Mouse (Mus musculus): ENCODE measurements around the gene Atcay. TPM values are rescaled to one million over a fixed set of nuclear protein-coding genes. Genes with fewer than 3 reads are reported as not detected.
A peak's percentile ranks its signal among the peaks of the same experiment; 100 is the strongest.

The Atcay gene
- polyA plus RNA-seq, 1 experiment: 0.95 TPM

DNA sequence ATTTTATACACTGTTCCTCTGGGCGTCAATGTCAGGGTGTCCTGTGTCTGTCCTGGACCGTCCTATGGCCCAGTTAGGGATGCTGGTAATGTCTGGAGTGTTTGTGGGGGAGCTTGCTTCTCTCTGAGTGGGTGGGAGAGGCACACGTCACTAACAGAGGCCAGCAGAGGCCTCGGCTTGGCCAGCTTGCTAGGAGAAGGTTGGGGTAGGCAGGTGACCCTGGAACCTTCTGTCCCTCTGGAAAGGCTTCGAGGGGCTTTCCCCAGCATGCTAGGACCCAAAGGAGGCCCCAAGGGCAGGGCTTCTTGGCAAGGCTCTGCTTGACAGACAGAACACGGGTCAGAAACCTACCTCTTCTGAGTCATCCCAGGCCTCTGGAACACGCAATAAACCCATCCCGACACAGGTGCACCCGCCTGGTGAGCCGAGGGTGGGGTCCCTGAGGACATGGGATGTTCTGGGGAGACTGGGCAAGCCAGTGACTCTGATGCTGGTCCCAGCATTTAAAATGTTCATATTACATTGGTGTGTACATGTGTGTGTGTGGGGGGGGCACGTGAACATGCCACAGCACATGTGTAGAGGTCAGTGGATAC, 34.1 kb downstream of the Atcay start:
- Histone ChIP-seq H3K36me3 (ENCODE audit: control insufficient read depth, insufficient read depth, low read length) (no peaks in the 10 kb centered on the region), H3K4me3 (ENCODE audit: extremely low read depth, insufficient read depth, insufficient read length) (no peak overlapping the region), H3K27me3 (ENCODE audit: control insufficient read depth, insufficient read depth, low read length) (no peaks in the 10 kb centered on the region), H3K4me1 (ENCODE audit: control insufficient read depth, insufficient read depth, insufficient read length) (peaks cover 19% of the 10 kb centered on the region), H3K27ac (ENCODE audit: insufficient read depth, low read length) (no peak overlapping the region)
- TF ChIP-seq POLR2A (IDR thresholded peaks at IDR 0.05; ENCODE audit: low read depth, low read length) (no peak), CTCF (IDR thresholded peaks at IDR 0.05; ENCODE audit: extremely low read depth, insufficient read depth, insufficient read length, insufficient replicate concordance) (no peak)
- no peak for DNase-seq (ENCODE audit: low read depth in 1 of 2, low spot score in 2 of 2)
- WGBS: 81% methylated on average over 11 of the region's 11 CpGs

DNA sequence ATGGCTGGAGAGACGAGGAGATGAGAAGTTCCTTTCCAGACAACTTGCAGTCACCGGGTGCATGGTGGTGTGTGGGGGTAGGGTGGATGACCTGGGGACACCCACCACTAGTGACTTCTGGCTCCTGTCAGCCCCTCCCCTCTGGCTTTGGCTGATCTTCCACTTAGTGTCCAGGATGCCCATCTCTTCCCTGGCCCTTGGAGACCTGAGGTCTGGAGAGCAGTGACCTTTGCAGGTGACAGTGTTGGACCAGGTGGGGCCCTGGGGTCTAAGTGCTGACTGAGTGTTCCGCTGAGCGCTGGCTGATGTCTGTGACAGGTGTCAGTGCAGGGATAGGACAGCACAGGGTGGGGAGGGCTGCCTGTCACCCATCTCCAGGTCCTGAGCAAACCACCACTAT, 35.3 kb downstream of the Atcay start:
- Histone ChIP-seq H3K27ac (ENCODE audit: insufficient read depth, low read length) (no peak overlapping the region), H3K36me3 (ENCODE audit: control insufficient read depth, insufficient read depth, low read length) (peaks cover 3% of the 10 kb centered on the region), H3K4me3 (ENCODE audit: extremely low read depth, insufficient read depth, insufficient read length) (no peak overlapping the region), H3K27me3 (ENCODE audit: control insufficient read depth, insufficient read depth, low read length) (no peaks in the 10 kb centered on the region), H3K4me1 (ENCODE audit: control insufficient read depth, insufficient read depth, insufficient read length) (peaks cover 19% of the 10 kb centered on the region)
- DNase-seq (ENCODE audit: low read depth in 1 of 2, low spot score in 2 of 2): no peak
- 72% methylated on average over 4 of the region's 4 CpGs for WGBS
- no peak for TF ChIP-seq CTCF (IDR thresholded peaks at IDR 0.05; ENCODE audit: extremely low read depth, insufficient read depth, insufficient read length, insufficient replicate concordance)
- no peak for TF ChIP-seq POLR2A (IDR thresholded peaks at IDR 0.05; ENCODE audit: low read depth, low read length)

DNA sequence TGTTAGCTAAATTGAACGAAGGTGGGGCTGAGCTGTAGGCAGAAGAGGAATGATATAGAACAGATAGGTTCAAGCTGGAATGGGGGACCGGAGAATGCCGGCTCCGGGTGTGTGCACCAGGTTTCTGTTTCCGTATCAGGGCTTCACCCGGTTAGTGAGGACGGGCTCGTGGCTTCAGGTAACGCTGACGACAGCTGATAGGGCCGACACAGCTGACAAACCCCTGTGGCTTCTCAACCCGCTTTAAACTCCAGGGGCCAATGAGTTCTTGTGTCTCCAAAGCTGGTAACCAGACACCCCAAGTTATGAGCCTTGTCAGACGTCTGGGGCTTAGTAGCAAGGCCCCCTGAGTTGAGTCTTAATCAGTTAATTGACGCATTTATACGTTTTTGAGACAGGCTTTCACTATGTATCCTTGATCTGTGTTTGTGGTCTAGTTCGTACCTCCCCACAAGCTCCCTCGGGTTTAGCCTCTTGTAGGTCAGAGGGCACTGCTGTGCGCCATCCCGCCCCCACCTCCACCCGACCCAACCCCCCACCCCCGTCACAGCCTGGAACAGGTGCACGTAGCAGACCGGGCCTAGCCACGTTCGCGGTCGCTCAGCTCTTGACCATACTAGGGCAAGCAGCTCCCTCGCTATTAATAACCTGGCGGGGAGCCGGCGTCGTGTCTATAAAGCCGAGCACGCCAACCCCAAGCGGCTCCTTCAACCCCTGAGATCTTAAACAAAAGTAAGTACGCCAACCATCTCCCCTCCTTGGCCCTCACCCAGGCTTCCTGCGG, 36.5 kb downstream of the Atcay start:
- H3K36me3 ChIP-seq (ENCODE audit: control insufficient read depth, insufficient read depth, low read length): peaks cover 9% of the 10 kb centered on the region
- no peaks in the 10 kb centered on the region for H3K27me3 ChIP-seq (ENCODE audit: control insufficient read depth, insufficient read depth, low read length)
- peak overlapping the region; percentile 66 for H3K27ac ChIP-seq (ENCODE audit: insufficient read depth, low read length)
- WGBS: 4% methylated on average over 37 of the region's 37 CpGs
- TF ChIP-seq POLR2A (IDR thresholded peaks at IDR 0.05; ENCODE audit: low read depth, low read length): no peak
- no peak for TF ChIP-seq CTCF (IDR thresholded peaks at IDR 0.05; ENCODE audit: extremely low read depth, insufficient read depth, insufficient read length, insufficient replicate concordance)
- H3K4me1 ChIP-seq (ENCODE audit: control insufficient read depth, insufficient read depth, insufficient read length): peaks cover 19% of the 10 kb centered on the region
- H3K4me3 ChIP-seq (ENCODE audit: extremely low read depth, insufficient read depth, insufficient read length): peak overlapping the region; percentile 29; the same call in 1 of the 2 replicates
- peak in 1 of 2 experiments; percentile 54 for DNase-seq (ENCODE audit: low read depth in 1 of 2, low spot score in 2 of 2)

DNA sequence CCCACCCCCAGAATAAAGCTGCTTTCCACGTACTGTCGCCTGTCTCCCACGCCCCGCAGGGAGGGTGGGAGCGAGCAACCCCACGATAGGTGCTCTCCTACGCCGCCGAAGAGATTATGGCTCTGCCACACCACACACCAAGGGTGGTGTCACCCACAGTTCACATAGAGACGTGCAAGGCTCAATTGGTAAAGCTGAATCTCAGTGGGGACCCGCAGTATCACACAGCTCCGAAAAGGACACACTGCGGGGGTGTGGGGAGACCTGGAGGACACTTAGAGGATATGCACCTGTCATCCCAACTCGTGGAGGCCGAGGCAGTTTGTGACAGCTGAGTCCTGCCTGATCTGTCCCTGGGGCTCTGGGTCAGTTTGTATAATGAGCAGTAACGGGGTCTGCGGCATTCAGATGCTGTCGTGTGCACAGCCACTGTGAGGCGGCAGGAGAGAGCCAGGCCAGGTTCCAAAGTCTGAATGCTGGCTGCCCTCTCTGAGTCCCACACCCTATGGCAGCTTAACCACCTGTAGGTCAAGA, 37.6 kb downstream of the Atcay start:
- H3K36me3 ChIP-seq (ENCODE audit: control insufficient read depth, insufficient read depth, low read length): peaks cover 9% of the 10 kb centered on the region
- H3K4me1 ChIP-seq (ENCODE audit: control insufficient read depth, insufficient read depth, insufficient read length): peaks cover 19% of the 10 kb centered on the region
- no peak for TF ChIP-seq POLR2A (IDR thresholded peaks at IDR 0.05; ENCODE audit: low read depth, low read length)
- TF ChIP-seq CTCF (IDR thresholded peaks at IDR 0.05; ENCODE audit: extremely low read depth, insufficient read depth, insufficient read length, insufficient replicate concordance): no peak
- H3K27ac ChIP-seq (ENCODE audit: insufficient read depth, low read length): peak overlapping the region; percentile 95
- H3K4me3 ChIP-seq (ENCODE audit: extremely low read depth, insufficient read depth, insufficient read length): peak overlapping the region; percentile 71
- WGBS: 5% methylated on average over 19 of the region's 19 CpGs
- DNase-seq (ENCODE audit: low read depth in 1 of 2, low spot score in 2 of 2): no peak
- no peaks in the 10 kb centered on the region for H3K27me3 ChIP-seq (ENCODE audit: control insufficient read depth, insufficient read depth, low read length)

DNA sequence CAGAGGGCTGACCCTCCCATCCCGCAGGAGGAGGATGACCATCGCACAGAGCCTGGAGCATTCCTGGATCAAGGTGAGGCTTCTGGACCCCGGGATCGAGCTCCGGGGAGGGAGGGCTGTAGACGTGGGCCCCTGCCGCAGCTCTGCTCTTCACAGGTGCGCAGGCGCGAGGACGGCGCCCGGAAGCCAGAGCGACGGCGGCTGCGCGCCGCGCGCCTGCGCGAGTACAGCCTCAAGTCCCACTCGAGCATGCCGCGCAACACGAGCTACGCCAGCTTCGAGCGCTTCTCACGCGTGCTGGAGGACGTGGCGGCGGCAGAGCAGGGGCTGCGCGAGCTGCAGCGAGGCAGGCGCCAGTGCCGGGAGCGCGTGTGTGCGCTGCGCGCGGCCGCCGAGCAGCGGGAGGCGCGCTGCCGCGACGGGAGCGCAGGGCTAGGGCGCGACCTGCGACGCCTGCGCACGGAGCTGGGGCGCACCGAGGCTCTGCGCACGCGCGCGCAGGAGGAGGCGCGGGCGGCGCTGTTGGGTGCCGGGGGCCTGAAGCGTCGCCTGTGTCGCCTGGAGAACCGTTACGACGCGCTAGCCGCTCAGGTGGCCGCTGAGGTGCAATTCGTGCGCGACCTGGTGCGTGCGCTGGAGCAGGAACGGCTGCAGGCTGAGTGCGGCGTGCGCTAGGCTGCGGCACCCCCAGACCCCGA, 38.2 kb downstream of the Atcay start:
- DNase-seq (ENCODE audit: low read depth in 1 of 2, low spot score in 2 of 2): peak; percentile 80 to 82
- no peak for TF ChIP-seq CTCF (IDR thresholded peaks at IDR 0.05; ENCODE audit: extremely low read depth, insufficient read depth, insufficient read length, insufficient replicate concordance)
- peak; percentile 81; the same call in 1 of the 2 replicates for TF ChIP-seq POLR2A (IDR thresholded peaks at IDR 0.05; ENCODE audit: low read depth, low read length)
- Histone ChIP-seq H3K27ac (ENCODE audit: insufficient read depth, low read length) (peak overlapping the region; percentile 95), H3K4me1 (ENCODE audit: control insufficient read depth, insufficient read depth, insufficient read length) (peaks cover 19% of the 10 kb centered on the region), H3K36me3 (ENCODE audit: control insufficient read depth, insufficient read depth, low read length) (peaks cover 10% of the 10 kb centered on the region), H3K27me3 (ENCODE audit: control insufficient read depth, insufficient read depth, low read length) (no peaks in the 10 kb centered on the region), H3K4me3 (ENCODE audit: extremely low read depth, insufficient read depth, insufficient read length) (peak overlapping the region; percentile 71)
- WGBS: under 1% methylated on average over 92 of the region's 93 CpGs

DNA sequence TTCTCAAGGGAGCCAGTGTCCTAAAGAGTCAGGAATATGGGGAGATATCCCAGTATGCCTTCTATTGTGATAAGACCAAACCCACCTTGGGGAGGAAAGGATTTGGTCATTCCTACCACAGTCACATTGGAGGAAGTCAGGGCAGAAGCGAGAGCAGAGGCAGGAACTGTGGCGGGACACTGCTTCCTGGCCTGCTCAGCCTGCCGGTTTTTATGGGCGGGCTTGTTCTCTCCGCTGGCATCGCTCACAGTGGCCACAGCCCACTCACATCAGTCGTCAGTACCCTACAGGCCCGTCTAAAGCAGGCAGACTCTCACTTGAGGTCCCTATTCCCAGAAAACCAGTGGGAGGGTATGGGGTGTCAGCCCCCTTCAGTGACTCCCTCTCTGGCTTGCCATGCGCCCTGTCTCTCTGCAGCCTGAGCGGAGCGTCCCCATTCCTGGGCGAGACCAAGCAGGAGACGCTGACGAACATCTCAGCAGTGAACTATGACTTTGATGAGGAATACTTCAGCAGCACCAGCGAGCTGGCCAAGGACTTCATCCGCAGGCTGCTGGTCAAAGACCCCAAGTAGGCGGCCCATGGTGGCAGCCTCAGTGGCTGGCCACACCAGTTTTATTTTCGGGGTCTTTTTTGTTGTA, 39.2 kb downstream of the Atcay start:
- no peak for DNase-seq (ENCODE audit: low read depth in 1 of 2, low spot score in 2 of 2)
- Histone ChIP-seq H3K27me3 (ENCODE audit: control insufficient read depth, insufficient read depth, low read length) (no peaks in the 10 kb centered on the region), H3K27ac (ENCODE audit: insufficient read depth, low read length) (no peak overlapping the region), H3K4me3 (ENCODE audit: extremely low read depth, insufficient read depth, insufficient read length) (no peak overlapping the region), H3K36me3 (ENCODE audit: control insufficient read depth, insufficient read depth, low read length) (peaks cover 17% of the 10 kb centered on the region), H3K4me1 (ENCODE audit: control insufficient read depth, insufficient read depth, insufficient read length) (peaks cover 19% of the 10 kb centered on the region)
- WGBS: 57% methylated on average over 18 of the region's 18 CpGs
- TF ChIP-seq POLR2A (IDR thresholded peaks at IDR 0.05; ENCODE audit: low read depth, low read length) (no peak), CTCF (IDR thresholded peaks at IDR 0.05; ENCODE audit: extremely low read depth, insufficient read depth, insufficient read length, insufficient replicate concordance) (no peak)

Measured in spleen, adult 2 months (tissue).